Mouse (Mus musculus) lung, postnatal 0 days (tissue): ENCODE measurements at regions not wholly inside any gene's neighbourhood (a gene's known extent, or its start where the extent isn't known, plus 50 kb on each side); places are given as distances from the start of the nearest gene placed in this dataset.

Source experiments
- CTCF ChIP-seq: IDR thresholded peaks from 2 replicates; pipeline ENCODE4 v1.5.1; 2016; ENCODE audit warnings: antibody characterized with exemption, mild to moderate bottlenecking
- EP300 ChIP-seq: IDR thresholded peaks from 2 replicates; pipeline ENCODE4 v1.6.1; 2016; ENCODE audit warnings: antibody characterized with exemption, mild to moderate bottlenecking, control low read depth

DNA sequence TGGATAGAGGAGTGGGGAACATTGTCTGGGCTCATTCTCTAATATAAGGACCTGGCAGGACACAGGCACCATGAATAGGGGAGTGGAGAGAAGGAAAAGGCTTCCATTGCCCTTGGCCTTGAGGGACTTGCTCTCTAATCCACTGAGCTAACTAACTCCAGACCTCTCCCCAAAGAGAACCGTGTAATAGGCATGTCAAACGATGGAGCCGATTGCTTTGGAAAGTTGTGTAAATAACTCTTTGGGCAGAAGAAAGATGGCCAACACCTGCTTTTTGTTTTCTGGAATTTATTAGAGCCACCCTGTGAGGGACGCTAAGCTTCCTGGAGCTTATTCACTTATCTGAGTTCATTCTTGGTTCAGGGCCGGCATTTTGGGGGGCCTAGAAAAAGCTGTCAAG, 180.9 kb upstream of the Fggy start:
- no peak for TF ChIP-seq CTCF
- TF ChIP-seq EP300, result no peak
